Mouse (Mus musculus): ENCODE measurements around the gene Pofut1.

DNA sequence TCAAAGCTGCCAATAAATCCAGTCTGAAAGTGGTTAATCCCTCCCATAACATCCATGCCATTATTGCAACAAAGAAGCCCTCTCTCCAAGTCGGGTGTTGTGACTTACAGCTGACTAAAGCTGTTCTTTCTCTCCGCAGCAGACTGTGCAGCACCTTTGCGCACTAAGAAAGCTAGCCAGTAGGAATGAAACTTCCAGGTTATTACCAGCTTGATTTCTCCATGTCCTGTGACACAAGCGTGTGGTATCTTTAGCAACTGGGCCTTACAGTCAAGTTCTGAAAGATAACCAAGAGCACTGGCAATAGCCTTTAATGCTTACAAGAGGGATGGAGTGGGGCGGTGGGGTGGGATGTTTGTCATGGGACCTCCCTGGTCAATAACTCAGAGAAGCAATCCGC lies 42.6 kb downstream of the Pofut1 start:
- no peak for TF ChIP-seq CTCF (IDR thresholded peaks at IDR 0.05; ENCODE audit: borderline replicate concordance, insufficient read depth, low read length)
- TF ChIP-seq POLR2A (IDR thresholded peaks at IDR 0.05; ENCODE audit: low read depth, low read length), result no peak
